Mouse (Mus musculus): ENCODE measurements around the gene Fam102a.

Gene Fam102a

GRCm38 (mm10) chr2:32546951-32547350 lies 11.8 kb downstream of the Fam102a start:
- no peak for DNase-seq (ENCODE audit: low spot score in 2 of 2)

DNA sequence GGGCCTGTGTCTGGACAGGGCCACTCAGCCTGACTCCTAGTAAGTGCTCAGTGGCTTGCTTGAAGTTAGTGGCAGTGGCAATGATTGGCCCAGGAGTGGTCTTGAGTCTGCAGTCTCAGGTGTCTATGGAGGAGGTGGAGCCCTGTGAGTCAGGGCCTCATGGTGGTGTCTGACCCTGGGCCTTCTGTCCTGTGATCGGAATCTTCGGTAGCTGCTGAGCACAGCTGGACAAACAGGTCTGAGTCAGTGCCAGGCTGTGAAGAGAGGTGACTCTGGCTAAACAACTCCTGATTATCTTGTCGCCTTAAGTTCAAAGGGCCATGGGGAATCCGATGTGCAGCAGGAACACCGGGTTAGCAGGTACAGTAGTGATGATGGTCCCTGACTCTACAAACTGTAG lies 12.2 kb downstream of the Fam102a start:
- DNase-seq (ENCODE audit: low spot score in 2 of 2) = no peak

DNA sequence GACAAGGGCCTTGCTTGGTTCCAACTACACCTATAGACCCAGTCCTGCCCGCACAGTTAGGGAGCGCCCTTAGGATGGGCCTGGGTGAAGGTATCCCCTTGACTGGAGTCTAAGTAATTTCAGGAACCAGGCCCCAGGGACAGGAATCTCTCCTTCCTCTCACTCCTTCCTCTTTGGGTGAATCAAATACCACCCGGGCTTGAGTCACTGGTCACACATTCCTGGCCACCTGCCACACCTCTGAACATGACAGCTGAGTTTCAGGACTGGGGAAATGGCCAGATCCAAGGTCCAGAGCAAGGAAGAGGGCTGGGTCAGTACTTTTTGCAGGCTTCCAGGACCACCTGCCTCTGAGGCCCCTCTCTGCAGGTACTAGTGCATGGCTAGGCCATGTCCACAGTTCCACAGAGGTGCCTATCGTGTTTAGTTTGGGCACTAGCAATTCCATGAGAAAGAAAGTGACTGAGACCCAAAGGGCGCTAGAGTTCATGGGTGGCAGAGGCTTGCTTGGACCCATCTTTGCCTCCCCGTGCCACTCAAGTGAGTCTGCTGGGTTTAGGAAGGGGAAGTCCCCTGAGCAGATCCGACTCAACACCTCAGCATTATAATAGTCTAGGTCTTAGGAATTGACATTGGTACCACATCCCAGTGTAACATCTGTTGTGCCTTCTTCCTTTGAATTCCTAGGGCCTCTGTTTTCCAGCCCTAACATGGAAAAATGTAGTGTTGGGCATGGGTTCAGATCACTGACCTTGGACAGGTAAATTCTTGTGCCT lies 13.0 kb downstream of the Fam102a start:
- DNase-seq (ENCODE audit: low spot score in 2 of 2) = no peak

GRCm38 (mm10) chr2:32549171-32549570 lies 14.0 kb downstream of the Fam102a start:
- DNase-seq (ENCODE audit: low spot score in 2 of 2) = no peak

GRCm38 (mm10) chr2:32549764-32550163 lies 14.6 kb downstream of the Fam102a start:
- DNase-seq (ENCODE audit: low spot score in 2 of 2) = no peak

GRCm38 (mm10) chr2:32551236-32551635 lies 16.1 kb downstream of the Fam102a start:
- no peak for DNase-seq (ENCODE audit: low spot score in 2 of 2)

GRCm38 (mm10) chr2:32553592-32554148 lies 18.5 kb downstream of the Fam102a start:
- no peak for DNase-seq (ENCODE audit: low spot score in 2 of 2)

- DNase-seq (ENCODE audit: low spot score in 2 of 2) = no peak
Measured at GRCm38 (mm10) chr2:32555484-32555883, 20.4 kb downstream of the Fam102a start.

DNA sequence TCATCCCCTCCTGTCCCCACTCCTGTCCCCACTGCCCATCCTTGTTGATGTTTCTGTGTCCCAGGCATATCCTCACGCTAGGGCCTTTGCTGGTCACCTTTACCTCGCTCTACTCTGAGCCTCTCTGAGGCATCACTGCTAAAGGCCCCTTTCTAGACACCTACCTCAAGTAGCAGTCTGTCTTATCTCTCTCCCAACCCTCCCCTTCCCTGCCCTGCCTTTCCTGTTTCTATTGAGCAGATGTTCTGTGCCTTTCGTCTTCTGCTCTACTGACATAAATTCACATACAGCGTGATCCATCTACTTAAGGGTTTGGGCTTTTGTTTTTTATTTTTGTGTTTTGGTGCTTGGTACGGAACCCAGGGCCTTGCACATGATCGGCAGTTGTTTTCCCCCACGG lies 20.9 kb downstream of the Fam102a start:
- DNase-seq (ENCODE audit: low spot score in 2 of 2) = no peak

- DNase-seq (ENCODE audit: low spot score in 2 of 2) = no peak
Measured at GRCm38 (mm10) chr2:32559570-32559969, 24.4 kb downstream of the Fam102a start.

DNA sequence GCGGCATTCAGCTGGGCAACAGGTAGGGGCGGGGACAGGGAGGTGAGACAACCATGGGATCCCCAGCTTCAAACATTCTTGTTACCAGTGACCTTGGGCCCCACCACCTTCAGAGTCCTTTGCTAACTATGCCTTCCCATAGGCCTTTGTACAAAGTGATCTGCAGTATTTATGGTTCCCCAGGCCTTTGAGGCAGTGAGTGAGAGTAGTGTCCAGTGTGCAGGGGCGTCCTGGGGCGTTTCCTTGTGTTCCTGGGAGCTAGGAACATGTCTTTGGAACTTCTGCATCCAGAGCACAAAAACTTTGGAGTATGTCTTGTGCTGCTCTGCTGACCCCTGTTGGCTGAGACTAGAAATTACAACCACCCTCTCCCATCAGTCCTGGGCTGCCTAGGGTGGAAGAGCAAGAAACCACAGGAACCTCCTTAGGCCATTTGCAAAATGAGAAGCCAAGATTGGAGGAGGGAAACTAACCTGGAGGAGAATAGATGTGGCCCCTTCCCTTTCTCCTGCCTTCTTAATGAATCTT lies 31.5 kb downstream of the Fam102a start:
- peak; percentile 69 to 75 for DNase-seq (ENCODE audit: low spot score in 2 of 2)

DNA sequence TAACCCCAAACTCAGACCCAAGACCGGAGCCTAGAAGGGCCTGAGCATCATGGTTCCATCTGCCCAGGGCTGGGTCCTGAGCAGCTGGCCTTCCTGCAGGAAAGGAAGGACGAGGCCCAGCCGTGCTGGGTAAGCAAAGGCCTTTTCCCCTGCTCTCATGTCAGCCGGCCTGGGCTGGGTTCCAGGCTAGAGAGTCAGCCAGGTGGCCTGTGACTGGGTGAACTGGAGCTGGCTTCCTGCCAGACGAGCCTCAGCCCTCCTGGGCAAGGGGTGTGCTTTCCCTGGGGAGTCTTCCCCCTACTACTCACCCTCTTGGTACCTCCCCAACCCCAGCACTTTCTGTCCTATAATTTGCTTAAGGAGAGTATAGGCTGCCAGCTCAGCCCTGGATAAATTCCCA lies 33.0 kb downstream of the Fam102a start:
- no peak for DNase-seq (ENCODE audit: low spot score in 2 of 2)

- DNase-seq (ENCODE audit: low spot score in 2 of 2) = no peak
Measured at GRCm38 (mm10) chr2:32568941-32569340, 33.8 kb downstream of the Fam102a start.

DNA sequence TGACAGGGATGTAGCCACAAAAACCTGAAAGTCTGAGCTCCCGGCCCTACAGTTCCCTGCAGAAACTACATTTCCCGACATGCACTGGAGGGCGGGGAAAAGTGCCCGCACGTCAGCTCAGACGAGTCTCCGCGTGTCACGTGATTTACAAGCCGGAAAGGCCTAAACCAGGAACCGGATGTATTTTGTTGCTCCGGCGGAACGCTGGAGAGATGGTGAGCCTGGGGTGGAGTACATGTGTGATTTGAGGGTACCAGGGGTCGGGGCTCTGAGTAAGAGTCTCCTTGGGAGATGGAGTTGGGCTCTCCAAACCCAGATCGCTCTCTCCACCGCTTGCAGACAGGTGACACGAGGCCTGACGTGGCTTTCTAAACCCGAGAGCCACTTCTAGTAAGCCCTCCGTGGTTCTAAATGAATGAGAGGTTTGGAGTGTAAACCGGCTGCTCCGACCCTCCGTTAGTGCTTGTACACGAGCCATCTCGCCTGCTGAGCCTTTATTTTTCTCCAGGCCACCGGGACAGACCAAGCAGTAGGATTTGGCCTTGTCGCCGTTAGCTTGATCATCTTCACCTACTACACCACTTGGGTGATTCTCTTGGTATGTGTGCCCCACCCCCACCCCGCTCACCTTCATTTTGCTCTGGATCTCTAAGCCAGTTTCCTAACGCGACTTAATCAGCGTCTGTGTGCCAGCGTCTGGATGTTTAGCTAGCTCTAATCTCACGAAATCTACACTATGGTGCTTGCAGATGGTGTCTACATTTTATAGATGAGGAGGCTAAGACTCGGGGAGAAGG lies 35.8 kb downstream of the Fam102a start, which contains the start of gene Dpm2:
TSS of gene Dpm2 (plus strand) at position 161 of the 797 bp plus-strand sequence.
- DNase-seq (ENCODE audit: low spot score in 2 of 2) = peak; percentile 93 to 94

DNA sequence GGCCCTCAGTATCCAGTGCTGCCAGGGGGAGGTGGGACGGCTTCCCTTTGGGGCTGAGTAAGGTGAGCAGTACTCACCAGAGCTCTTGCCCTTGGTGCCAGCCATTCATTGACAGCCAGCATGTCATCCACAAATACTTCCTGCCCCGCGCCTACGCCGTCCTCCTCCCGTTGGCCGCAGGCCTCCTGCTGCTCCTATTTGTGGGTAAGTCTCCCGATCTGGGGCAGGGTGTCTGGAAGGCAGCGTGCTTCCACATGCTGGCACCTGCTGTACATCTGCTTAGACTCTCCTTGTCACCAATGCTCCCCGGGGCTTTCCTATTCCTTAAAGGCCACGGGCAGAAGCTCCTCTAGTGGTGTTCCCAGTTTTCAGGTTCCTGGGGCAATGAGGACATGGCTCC lies 37.1 kb downstream of the Fam102a start:
- no peak for DNase-seq (ENCODE audit: low spot score in 2 of 2)

DNA sequence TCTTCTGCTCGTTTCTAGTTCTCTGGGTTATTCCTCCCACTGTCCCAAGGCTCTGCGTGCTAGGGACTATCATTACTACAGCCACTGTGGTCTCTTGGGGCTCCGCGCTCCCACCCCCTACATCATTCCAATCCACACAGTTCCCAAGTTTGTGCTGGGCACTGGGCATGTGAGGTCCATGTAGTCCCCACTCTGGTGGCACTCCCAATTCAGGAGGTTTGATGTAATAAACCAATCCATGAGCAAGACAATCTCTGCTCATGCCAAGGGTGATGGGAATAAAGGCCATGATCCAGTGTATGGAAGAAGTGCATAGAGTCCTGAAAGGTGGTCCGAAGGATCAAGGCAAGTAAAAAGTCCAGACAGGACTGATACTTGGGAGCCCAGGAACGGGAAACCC lies 39.4 kb downstream of the Fam102a start, which contains the start of gene Pip5kl1:
TSS of gene Pip5kl1 (plus strand) at position 301 of the 400 bp plus-strand sequence.
- no peak for DNase-seq (ENCODE audit: low spot score in 2 of 2)

GRCm38 (mm10) chr2:32574901-32575585 lies 39.9 kb downstream of the Fam102a start:
- DNase-seq (ENCODE audit: low spot score in 2 of 2) = peak; percentile 88 to 91

GRCm38 (mm10) chr2:32575586-32576160 lies 40.5 kb downstream of the Fam102a start, which contains the start of gene 9430097D07Rik:
9430097D07Rik (minus strand) TSS chr2:32575684.
- DNase-seq (ENCODE audit: low spot score in 2 of 2) = peak; percentile 76 to 83

GRCm38 (mm10) chr2:32576532-32576931 lies 41.4 kb downstream of the Fam102a start:
- DNase-seq (ENCODE audit: low spot score in 2 of 2) = no peak

DNA sequence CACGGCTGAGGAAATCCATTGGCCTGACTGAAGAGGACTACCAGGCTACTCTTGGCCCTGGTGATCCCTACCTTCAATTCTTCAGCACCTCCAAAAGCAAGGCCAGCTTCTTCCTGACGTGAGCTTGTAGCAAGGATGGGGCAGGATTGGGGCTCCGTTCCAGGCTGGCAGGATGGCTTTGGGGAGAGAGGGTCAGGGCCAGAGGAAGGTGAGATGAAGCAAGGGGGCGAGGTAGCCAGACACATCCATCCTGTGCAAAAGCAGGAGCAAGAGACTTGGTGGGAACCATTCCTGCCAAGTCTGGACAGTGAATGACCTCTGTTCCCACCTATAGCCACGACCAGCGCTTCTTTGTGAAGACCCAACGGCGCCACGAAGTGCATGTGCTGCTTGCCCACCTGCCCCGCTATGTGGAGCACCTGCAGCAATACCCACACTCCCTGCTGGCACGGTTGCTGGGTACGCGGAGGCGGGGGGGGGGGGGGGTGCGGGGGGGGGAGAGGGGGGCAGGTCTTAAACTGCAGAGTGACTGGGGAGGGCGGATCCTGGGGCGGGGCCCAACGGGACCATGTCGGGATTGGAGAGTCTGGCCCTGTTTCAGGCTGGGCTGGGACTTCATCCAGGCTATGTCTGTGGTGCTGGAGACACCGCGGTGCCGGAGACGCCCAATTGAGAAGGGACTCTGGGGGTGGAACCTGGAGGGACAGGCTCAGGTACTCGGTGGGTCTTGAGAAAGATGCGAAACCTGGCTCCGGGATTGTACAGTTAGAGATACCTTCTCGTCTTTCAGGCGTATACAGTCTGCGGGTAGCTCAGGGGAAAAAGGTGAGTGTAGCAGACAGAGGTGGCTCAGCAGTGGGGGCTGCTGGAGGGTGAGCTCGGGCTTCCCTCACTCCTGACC lies 43.3 kb downstream of the Fam102a start:
- no peak for DNase-seq (ENCODE audit: low spot score in 2 of 2)

All from right cerebral cortex, adult 2 months (tissue).